Mouse (Mus musculus) lung, adult 2 months (tissue): ENCODE data around the gene Eif4g3. TPM values are rescaled to one million over a fixed set of nuclear protein-coding genes. Genes with fewer than 3 reads are reported as not detected.

Source experiments
- DNase-seq: peaks from one replicate; pipeline ENCODE4 v3.0.0; 2022
- H3K4me1 ChIP-seq: fragments of 200-500 bp; 2 replicates; pipeline ENCODE4 v1.6.1; 2011; ENCODE audit warnings: low read length; ENCODE audit not compliant: control insufficient read depth, insufficient read depth
- H3K4me3 ChIP-seq: fragments of 200-500 bp; replicated peaks from 2 replicates; pipeline ENCODE3; 2011; ENCODE audit warnings: low read depth, mild to moderate bottlenecking, control low read depth, low read length; ENCODE audit errors: extremely low read depth
- CTCF ChIP-seq: fragments of 200-500 bp; IDR thresholded peaks from 2 replicates; pipeline ENCODE4 v1.5.1; 2011; ENCODE audit warnings: mild to moderate bottlenecking, low read length, control low read depth; ENCODE audit not compliant: insufficient read depth
- POLR2A ChIP-seq: fragments of 200-500 bp; IDR thresholded peaks from 2 replicates; pipeline ENCODE4 v1.6.1; 2011; ENCODE audit warnings: low read depth, mild to moderate bottlenecking, control low read depth, low read length, borderline replicate concordance; ENCODE audit errors: extremely low read depth
- WGBS: fragments of 180-500 bp; shearing (Covaris S2); methylation state at CpG from one replicate; pipeline ENCODE4 v1.1.7; 2018; 5-methylcytosine and 5-hydroxymethylcytosine counted together
- polyA plus RNA-seq: library from polyadenylated mRNA; depleted of rRNA; stranded (reverse); fragments of >200 nt; gene quantifications from 2 replicates; pipeline ENCODE4 v1.2.3, GENCODE M21; 2012

Eif4g3 gene
- polyA plus RNA-seq, 1 experiment, result 69.8 TPM

DNA sequence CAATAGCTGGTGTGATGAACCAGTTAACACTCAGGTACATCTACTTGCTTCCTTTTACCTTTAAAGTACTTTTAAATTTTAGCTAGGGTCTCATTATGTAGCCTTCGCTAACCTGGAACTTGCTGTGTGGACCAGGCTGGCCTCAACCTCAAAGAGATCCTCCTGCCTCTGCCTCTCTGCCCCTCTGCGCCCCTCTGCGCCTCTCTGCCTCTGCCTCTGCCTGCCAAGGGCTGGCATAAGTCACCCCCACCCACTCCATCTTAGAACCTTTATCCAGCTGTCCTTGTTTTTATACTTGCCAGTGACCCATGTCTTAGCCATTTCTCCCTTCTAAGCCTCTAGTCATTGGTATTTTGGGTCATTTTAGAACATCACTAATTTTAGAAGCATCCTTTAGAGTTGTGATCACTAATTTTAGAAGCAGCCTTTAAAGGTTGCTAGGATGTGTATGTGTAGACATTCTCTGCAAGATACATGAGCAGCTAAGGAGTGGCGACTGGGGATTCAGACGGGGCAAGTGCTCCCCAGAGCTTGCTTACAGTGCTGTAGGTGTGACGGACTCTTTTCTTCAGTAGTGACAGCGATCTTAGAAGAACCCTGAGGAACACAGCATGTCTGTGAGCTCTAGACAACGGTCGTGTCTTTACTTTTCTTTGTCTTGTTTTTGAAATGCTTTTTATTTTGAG lies 42.8 kb downstream of the Eif4g3 start:
- WGBS, result 92% methylated on average over 9 of the region's 9 CpGs
- H3K4me3 ChIP-seq, result no peak overlapping the region
- TF ChIP-seq CTCF (no peak), POLR2A (no peak)
- H3K4me1 ChIP-seq, result no peaks in the 10 kb centered on the region
- no peak for DNase-seq

GRCm38 (mm10) chr4:138037110-138037509 lies 44.3 kb downstream of the Eif4g3 start:
- WGBS, result 87% methylated on average over 8 of the region's 8 CpGs
- no peak for DNase-seq
- H3K4me3 ChIP-seq, result no peak overlapping the region
- peaks cover 3% of the 10 kb centered on the region; the same call in 1 of the 2 replicates for H3K4me1 ChIP-seq
- TF ChIP-seq POLR2A (no peak), CTCF (no peak)

- H3K4me1 ChIP-seq, result peaks cover 3% of the 10 kb centered on the region; the same call in 1 of the 2 replicates
- TF ChIP-seq POLR2A, result no peak
- no peak for TF ChIP-seq CTCF
- DNase-seq, result no peak
- WGBS, result 63% methylated on average over 1 of the region's 1 CpGs
- no peak overlapping the region for H3K4me3 ChIP-seq
Observed at GRCm38 (mm10) chr4:138037896-138038295, 45.1 kb downstream of the Eif4g3 start.

DNA sequence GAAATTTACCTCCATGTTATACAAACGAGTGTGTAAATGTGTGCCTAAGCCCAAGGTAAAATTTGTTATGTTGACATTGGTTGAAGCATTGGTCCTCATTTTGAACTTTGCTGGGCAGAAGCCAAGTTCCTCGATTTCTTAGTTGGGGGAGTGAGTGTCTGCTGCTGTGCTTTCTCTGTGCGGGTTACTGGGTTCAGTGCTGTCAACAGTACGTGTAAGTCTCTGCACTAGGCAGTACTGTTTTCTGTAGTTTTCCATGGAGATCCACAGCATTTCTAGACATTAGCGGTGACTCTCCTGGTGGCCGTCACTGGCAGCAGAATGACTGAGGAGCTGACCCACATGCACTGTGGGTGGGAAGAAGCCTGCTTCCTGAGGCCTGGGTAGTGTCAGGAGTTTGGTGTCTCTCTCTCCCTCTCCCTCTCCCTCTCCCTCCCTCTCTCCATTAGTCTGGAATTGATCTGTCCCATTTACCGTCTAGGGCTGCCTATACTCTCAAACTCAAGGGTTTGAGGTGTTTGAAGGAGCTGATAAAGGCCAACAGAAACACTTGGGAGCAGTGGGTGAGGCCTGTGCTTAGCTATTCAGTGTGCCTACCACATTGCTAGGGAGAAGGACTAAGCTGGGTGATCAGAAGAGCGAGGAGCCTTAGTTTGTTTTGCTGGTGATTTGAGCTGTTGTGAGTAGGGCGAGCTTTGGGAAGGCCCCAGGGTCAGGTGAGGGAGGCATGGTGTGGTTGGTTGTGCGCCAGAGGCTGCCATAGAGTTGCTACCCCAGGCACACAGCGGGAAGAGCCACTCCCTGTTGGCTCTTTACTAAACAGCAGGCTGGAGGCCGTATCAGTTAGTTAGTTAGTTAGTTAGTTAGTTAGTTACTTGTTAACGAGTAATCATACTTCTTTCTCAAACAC lies 45.8 kb downstream of the Eif4g3 start:
- 57% methylated on average over 13 of the region's 13 CpGs for WGBS
- TF ChIP-seq CTCF, result no peak
- no peak for TF ChIP-seq POLR2A
- DNase-seq, result no peak
- Histone ChIP-seq H3K4me1 (peaks cover 3% of the 10 kb centered on the region; the same call in 1 of the 2 replicates), H3K4me3 (no peak overlapping the region)

DNA sequence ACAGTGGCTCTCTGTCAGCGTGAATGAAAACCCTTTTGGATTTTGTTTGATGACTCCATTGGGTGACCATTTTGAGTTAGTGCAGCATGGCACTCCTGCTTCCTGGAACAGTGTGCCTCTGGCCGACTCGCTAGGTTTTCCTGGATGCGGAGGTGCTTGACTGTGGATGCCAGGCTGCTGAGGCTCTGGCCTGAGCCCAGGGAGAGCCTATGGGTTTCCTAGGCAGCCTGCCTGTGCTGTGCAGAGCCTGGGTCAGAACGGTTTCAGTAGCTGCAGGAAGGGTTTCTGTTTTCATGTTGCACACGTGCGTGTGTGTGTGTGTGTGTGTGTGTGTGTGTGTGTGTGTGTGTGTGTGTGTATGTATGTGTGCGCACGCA lies 46.4 kb downstream of the Eif4g3 start:
- 73% methylated on average over 9 of the region's 9 CpGs for WGBS
- Histone ChIP-seq H3K4me3 (no peak overlapping the region), H3K4me1 (peaks cover 3% of the 10 kb centered on the region; the same call in 1 of the 2 replicates)
- DNase-seq, result no peak
- no peak for TF ChIP-seq CTCF
- TF ChIP-seq POLR2A, result no peak

DNA sequence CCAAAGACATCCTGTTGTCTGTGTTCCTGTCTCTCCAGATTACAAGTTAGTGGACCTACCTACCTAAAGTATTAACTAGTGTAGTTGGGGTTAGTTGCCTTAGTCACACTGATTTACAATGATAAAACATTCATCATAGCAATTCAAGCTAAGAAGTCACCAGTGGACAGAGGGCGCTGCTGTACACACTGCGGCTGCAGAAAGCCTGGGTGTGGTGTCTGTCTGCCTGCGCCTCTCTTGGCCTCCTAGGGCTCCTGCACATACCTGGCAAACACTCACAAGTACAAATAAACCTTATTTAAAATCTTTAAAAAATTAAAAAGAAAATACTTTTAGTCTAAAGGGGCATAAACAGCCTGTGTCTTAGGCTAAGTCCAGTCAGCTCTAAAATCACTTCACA lies 47.8 kb downstream of the Eif4g3 start:
- WGBS, result 87% methylated on average over 3 of the region's 3 CpGs

GRCm38 (mm10) chr4:138041566-138042256 lies 48.9 kb downstream of the Eif4g3 start:
- 45% methylated on average over 12 of the region's 12 CpGs for WGBS
- no peak for TF ChIP-seq POLR2A
- TF ChIP-seq CTCF, result no peak
- no peak for DNase-seq
- peaks cover 3% of the 10 kb centered on the region; the same call in 1 of the 2 replicates for H3K4me1 ChIP-seq
- H3K4me3 ChIP-seq, result no peak overlapping the region

More for the DNA sequence above, 47.8 kb downstream of the Eif4g3 start:
- no peak for DNase-seq
- Histone ChIP-seq H3K4me1 (peaks cover 3% of the 10 kb centered on the region; the same call in 1 of the 2 replicates), H3K4me3 (no peak overlapping the region)
- no peak for TF ChIP-seq POLR2A
- TF ChIP-seq CTCF, result 0 out of 2 replicates have a peak, but pooled peaks have one; percentile 15

- H3K4me3 ChIP-seq, result no peak overlapping the region
- TF ChIP-seq CTCF, result no peak
- TF ChIP-seq POLR2A, result no peak
- 41% methylated on average over 2 of the region's 2 CpGs for WGBS
- H3K4me1 ChIP-seq, result peaks cover 3% of the 10 kb centered on the region; the same call in 1 of the 2 replicates
- no peak for DNase-seq
Observed at GRCm38 (mm10) chr4:138042257-138042589, 49.4 kb downstream of the Eif4g3 start.

DNA sequence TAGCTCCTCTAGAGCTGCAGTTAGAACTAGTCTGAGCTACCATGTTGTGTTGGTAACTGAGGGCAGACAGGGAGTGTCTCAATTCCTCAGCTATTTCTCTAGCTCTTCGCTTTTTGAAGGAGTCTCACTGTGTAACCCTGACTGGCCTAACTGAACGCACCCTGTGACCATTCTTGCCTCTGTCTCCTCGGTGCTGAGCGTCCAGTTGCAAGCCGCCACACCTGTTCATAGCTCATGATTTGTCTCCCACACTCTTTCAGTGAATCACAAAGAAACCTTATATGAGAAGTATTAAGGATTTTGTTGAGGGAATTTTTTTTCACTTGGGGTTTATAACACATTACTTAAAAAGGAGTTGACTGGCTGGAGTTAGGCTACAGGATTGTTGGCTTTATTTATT lies 49.8 kb downstream of the Eif4g3 start:
- H3K4me3 ChIP-seq, result no peak overlapping the region
- TF ChIP-seq CTCF, result no peak
- TF ChIP-seq POLR2A, result no peak
- H3K4me1 ChIP-seq, result peaks cover 3% of the 10 kb centered on the region; the same call in 1 of the 2 replicates
- 85% methylated on average over 5 of the region's 5 CpGs for WGBS
- DNase-seq, result no peak
